Mouse (Mus musculus) hindbrain, postnatal 0 days (tissue): ENCODE results near the gene Slc6a3. TPM values are rescaled to one million over a fixed set of nuclear protein-coding genes. Genes with fewer than 3 reads are reported as not detected.

Experiments
- ATAC-seq: fragments of 200-750 bp; cut with Nextera tagmentation; 2 replicates; pipeline ENCODE4 v1.8.0; 2017; ENCODE audit warnings: mild to moderate bottlenecking, moderate TSS enrichment, moderate library complexity
- DNase-seq: peaks from one replicate; pipeline ENCODE4 v3.0.0-alpha.2; 2015; ENCODE audit warnings: low spot score
- H3K27ac ChIP-seq: fragments of 300-500 bp; sonication (generic); 2 replicates; pipeline ENCODE4 v1.5.1; 2014; ENCODE audit warnings: mild to moderate bottlenecking
- H3K27me3 ChIP-seq: fragments of 300-500 bp; sonication (generic); 2 replicates; pipeline ENCODE4 v1.6.1; 2014; ENCODE audit warnings: low read length, mixed read lengths; ENCODE audit not compliant: insufficient read depth
- H3K36me3 ChIP-seq: fragments of 300-500 bp; sonication (generic); 2 replicates; pipeline ENCODE4 v1.6.1; 2014; ENCODE audit warnings: low read length, mixed read lengths; ENCODE audit not compliant: insufficient read depth
- H3K4me1 ChIP-seq: fragments of 300-500 bp; sonication (generic); 2 replicates; pipeline ENCODE4 v1.6.1; 2014; ENCODE audit warnings: antibody characterized with exemption, low read length, mixed read lengths; ENCODE audit not compliant: insufficient read depth
- H3K4me2 ChIP-seq: fragments of 300-500 bp; sonication (generic); 2 replicates; pipeline ENCODE4 v1.6.1; 2014; ENCODE audit warnings: low read depth, mild to moderate bottlenecking, low read length, moderate library complexity, mixed read lengths
- H3K4me3 ChIP-seq: fragments of 300-500 bp; sonication (generic); 2 replicates; pipeline ENCODE4 v1.5.1; 2014; ENCODE audit warnings: low read length
- H3K9ac ChIP-seq: fragments of 300-500 bp; sonication (generic); replicated peaks from 2 replicates; pipeline ENCODE4 v1.6.1; 2014; ENCODE audit warnings: mild to moderate bottlenecking, low read length, moderate library complexity, mixed read lengths
- H3K9me3 ChIP-seq: fragments of 300-500 bp; sonication (generic); 2 replicates; pipeline ENCODE4 v1.6.1; 2016; ENCODE audit warnings: low read length, mixed read lengths
- CTCF ChIP-seq: IDR thresholded peaks from 2 replicates; pipeline ENCODE4 v1.5.1; 2016; ENCODE audit warnings: antibody characterized with exemption, control low read depth, low read depth
- WGBS: fragments of 180-500 bp; shearing (Covaris S2); extraction: QIAGEN DNeasy Blood & Tissue Kit; methylation state at CpG from one replicate; pipeline ENCODE4 v1.1.7; 2014; 5-methylcytosine and 5-hydroxymethylcytosine counted together
- polyA plus RNA-seq: library from polyadenylated mRNA; unstranded; fragments of >200 nt; fragmentation: Nextera tagmentation; extraction: Ambion mirVana; gene quantifications from 2 replicates; pipeline ENCODE4 v1.2.1, GENCODE M21; 2015
- total RNA-seq: library from RNA; depleted of rRNA; stranded (reverse); fragments of >200 nt; gene quantifications from 2 replicates; pipeline ENCODE4 v1.2.3, GENCODE M21; 2014; rRNA removed

Slc6a3 gene
- total RNA-seq (5.7 and 8.5 TPM in 2 replicates), polyA plus RNA-seq (0.51 and 0.79 TPM in 2 replicates)

GRCm38 (mm10) chr13:73536403-73536821 lies at the start of gene Slc6a3:
Slc6a3 (plus strand) TSS chr13:73536747.
- peak within 1 kb of the TSS; percentile 85 for H3K4me2 ChIP-seq
- peaks cover 26% of the 10 kb centered on the region for H3K27me3 ChIP-seq
- TF ChIP-seq CTCF = no peak
- WGBS = under 1% methylated on average over 26 of the region's 26 CpGs
- H3K4me1 ChIP-seq = 0 out of 2 replicates have a peak, but pooled peaks cover 7% of the 10 kb centered on the region
- H3K4me3 ChIP-seq = peak within 1 kb of the TSS; percentile 46
- no peaks in the 10 kb centered on the region for H3K36me3 ChIP-seq
- H3K9me3 ChIP-seq = no peaks in the 10 kb centered on the region
- DNase-seq (peak; percentile 23), ATAC-seq (peak; percentile 83)
- H3K27ac ChIP-seq = no peak within 1 kb of the TSS
- peak within 1 kb of the TSS; percentile 35; the same call in 1 of the 2 replicates for H3K9ac ChIP-seq

DNA sequence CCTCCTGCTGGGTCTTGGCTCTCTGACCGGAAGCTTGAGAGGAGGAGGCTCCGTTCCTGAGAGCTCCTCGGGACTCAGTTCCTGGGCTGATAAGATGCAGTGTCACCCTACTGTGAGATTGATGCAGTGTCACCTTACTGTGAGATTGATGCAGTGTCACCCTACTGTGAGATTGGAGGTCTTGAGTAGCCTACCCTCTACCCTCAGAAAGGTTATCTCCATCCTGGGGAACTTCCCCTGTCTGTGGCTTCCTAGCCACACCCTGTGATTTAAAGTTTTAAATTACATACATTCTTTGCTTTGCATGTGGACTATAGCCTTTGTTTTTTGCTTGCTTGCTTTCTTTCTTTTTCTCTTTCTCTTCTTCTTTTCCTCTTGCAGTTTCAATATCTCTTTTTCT lies 48.4 kb upstream of the Slc6a3 start:
- Histone ChIP-seq H3K4me1 (no peaks in the 10 kb centered on the region), H3K9me3 (no peaks in the 10 kb centered on the region), H3K27me3 (no peaks in the 10 kb centered on the region), H3K36me3 (peaks cover 29% of the 10 kb centered on the region), H3K4me2 (no peak overlapping the region), H3K4me3 (no peak overlapping the region), H3K27ac (no peak overlapping the region), H3K9ac (no peak overlapping the region)
- DNase-seq (no peak), ATAC-seq (no peak)
- WGBS = 36% methylated on average over 3 of the region's 3 CpGs
- TF ChIP-seq CTCF = no peak

DNA sequence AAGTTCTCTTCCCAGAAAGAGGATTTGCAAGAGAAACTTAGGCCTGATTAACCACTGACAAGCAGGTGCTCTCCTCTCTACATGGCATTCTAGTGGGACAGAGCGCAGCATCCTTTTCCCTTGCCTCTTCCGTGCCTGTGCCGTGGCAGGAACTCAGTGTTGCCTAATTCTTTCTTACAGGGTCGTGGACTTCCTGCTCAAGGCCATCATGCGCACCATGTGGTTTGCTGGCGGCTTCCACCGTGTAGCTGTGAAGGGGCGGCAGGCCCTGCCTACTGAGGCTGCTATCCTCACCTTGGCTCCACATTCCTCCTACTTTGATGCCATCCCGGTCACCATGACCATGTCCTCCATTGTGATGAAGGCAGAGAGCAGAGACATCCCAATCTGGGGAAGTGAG lies 47.8 kb upstream of the Slc6a3 start:
- H3K27ac ChIP-seq = no peak overlapping the region
- H3K36me3 ChIP-seq = peaks cover 29% of the 10 kb centered on the region
- no peaks in the 10 kb centered on the region for H3K4me1 ChIP-seq
- WGBS = 86% methylated on average over 9 of the region's 9 CpGs
- H3K9me3 ChIP-seq = no peaks in the 10 kb centered on the region
- ATAC-seq (0 out of 2 replicates have a peak, but pooled peaks have one; percentile 25), DNase-seq (no peak)
- no peak overlapping the region for H3K4me2 ChIP-seq
- TF ChIP-seq CTCF = no peak
- no peak overlapping the region for H3K9ac ChIP-seq
- H3K27me3 ChIP-seq = no peaks in the 10 kb centered on the region
- H3K4me3 ChIP-seq = no peak overlapping the region

DNA sequence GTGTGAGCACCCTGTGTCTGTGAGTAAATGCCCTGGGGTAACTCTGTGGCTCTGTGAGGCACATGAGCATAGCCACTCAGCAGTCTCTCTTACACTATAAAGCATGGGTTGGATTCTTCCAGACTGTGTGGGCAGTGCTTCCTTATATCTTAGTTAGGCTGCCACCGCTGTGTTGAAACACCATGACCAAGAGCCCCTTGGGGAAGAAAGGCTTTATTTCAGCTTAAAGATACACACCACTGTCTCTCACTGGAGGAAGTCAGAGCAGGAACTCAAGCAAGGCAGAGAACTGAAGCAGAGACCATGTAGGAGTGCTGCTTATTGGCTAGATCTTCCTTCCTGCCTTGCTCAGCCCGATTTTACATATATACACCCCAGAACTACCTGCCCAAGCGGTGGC lies 46.6 kb upstream of the Slc6a3 start:
- H3K9me3 ChIP-seq = no peaks in the 10 kb centered on the region
- H3K9ac ChIP-seq = no peak overlapping the region
- no peak overlapping the region for H3K4me2 ChIP-seq
- DNase-seq (no peak), ATAC-seq (0 out of 2 replicates have a peak, but pooled peaks have one; percentile 5)
- 89% methylated on average over 3 of the region's 3 CpGs for WGBS
- H3K27ac ChIP-seq = no peak overlapping the region
- peaks cover 32% of the 10 kb centered on the region for H3K36me3 ChIP-seq
- H3K27me3 ChIP-seq = no peaks in the 10 kb centered on the region
- H3K4me3 ChIP-seq = no peak overlapping the region
- no peaks in the 10 kb centered on the region for H3K4me1 ChIP-seq
- TF ChIP-seq CTCF = no peak

- Histone ChIP-seq H3K4me2 (no peak overlapping the region), H3K36me3 (peaks cover 31% of the 10 kb centered on the region), H3K4me3 (no peak overlapping the region), H3K9me3 (no peaks in the 10 kb centered on the region), H3K27ac (no peak overlapping the region), H3K27me3 (no peaks in the 10 kb centered on the region), H3K4me1 (no peaks in the 10 kb centered on the region), H3K9ac (no peak overlapping the region)
- 54% methylated on average over 8 of the region's 8 CpGs for WGBS
- TF ChIP-seq CTCF = no peak
- ATAC-seq = peak; percentile 70
- DNase-seq = peak; percentile 69
Measured at GRCm38 (mm10) chr13:73490564-73491170, 45.9 kb upstream of the Slc6a3 start.

DNA sequence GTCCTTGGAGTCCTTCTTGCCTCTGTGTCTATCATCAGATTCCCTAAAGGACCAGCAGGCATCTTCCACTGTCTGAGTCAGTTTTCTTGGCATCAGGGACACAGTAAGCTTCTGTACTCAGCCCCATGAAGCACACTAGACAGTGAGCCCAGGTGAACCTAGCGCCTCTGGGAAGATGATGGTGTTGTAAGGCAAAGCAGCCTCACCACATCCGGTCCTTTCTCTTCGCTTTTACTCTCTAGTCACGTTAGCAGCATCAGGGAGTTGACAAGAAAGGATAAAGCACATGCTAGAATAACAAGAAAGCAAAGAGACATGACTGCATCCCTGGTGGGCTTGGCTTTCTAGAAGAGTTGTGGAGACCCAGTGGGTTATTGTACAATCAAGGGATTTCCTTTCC lies 43.4 kb upstream of the Slc6a3 start:
- TF ChIP-seq CTCF = no peak
- Histone ChIP-seq H3K27me3 (no peaks in the 10 kb centered on the region), H3K4me2 (no peak overlapping the region), H3K4me3 (no peak overlapping the region), H3K9ac (no peak overlapping the region), H3K4me1 (no peaks in the 10 kb centered on the region), H3K9me3 (no peaks in the 10 kb centered on the region), H3K27ac (no peak overlapping the region), H3K36me3 (peaks cover 45% of the 10 kb centered on the region)
- ATAC-seq = no peak
- WGBS = 89% methylated on average over 4 of the region's 4 CpGs
- DNase-seq = no peak

DNA sequence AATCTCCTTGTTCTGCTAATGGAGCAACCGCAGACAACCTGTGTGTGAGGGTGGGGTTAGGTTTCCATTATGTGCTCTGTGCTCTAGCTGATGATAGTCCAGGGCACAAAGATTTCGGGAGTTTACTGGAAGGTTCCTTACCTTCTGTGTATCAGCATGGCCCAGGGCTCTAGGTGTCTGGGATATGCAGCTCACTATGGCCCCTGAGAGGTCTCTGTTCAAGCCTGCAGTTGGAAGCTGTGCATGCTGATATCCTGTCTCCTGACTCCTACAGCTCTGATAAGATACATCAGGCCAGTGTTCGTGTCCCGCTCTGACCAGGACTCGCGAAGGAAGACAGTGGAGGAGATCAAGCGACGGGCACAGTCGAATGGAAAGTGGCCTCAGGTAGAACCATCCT lies 42.0 kb upstream of the Slc6a3 start:
- ATAC-seq (no peak), DNase-seq (no peak)
- H3K9me3 ChIP-seq = no peaks in the 10 kb centered on the region
- no peak overlapping the region for H3K4me2 ChIP-seq
- no peak for TF ChIP-seq CTCF
- WGBS = 95% methylated on average over 9 of the region's 9 CpGs
- H3K9ac ChIP-seq = no peak overlapping the region
- no peaks in the 10 kb centered on the region for H3K4me1 ChIP-seq
- no peaks in the 10 kb centered on the region for H3K27me3 ChIP-seq
- H3K4me3 ChIP-seq = no peak overlapping the region
- H3K36me3 ChIP-seq = peaks cover 53% of the 10 kb centered on the region
- no peak overlapping the region for H3K27ac ChIP-seq
